Mouse (Mus musculus) kidney, embryonic 16.5 days (tissue): ENCODE measurements around the gene Olfr203. TPM values are rescaled to one million over a fixed set of nuclear protein-coding genes. Genes with fewer than 3 reads are reported as not detected.
"Not testable (repeated sequence)": the region's sequence is repeated elsewhere in the genome, so short reads cannot be mapped to it uniquely, and the experiment has no call there.

Source experiments
- ATAC-seq: fragments of 200-750 bp; cut with Nextera tagmentation; 2 replicates; pipeline ENCODE4 v1.8.0; 2017; ENCODE audit warnings: moderate TSS enrichment; ENCODE audit not compliant: low FRiP score, low TSS enrichment
- H3K27ac ChIP-seq: fragments of 300-500 bp; sonication (generic); 2 replicates; pipeline ENCODE4 v1.5.1; 2014; ENCODE audit warnings: low read length
- H3K27me3 ChIP-seq: fragments of 300-500 bp; sonication (generic); 2 replicates; pipeline ENCODE4 v1.6.1; 2014; ENCODE audit warnings: low read length, control low read depth, mixed read lengths; ENCODE audit not compliant: insufficient read depth
- H3K36me3 ChIP-seq: fragments of 300-500 bp; sonication (generic); 2 replicates; pipeline ENCODE4 v1.6.1; 2014; ENCODE audit warnings: low read length, control low read depth, mixed read lengths; ENCODE audit not compliant: insufficient read depth
- H3K4me1 ChIP-seq: fragments of 300-500 bp; sonication (generic); 2 replicates; pipeline ENCODE4 v1.6.1; 2014; ENCODE audit warnings: low read length, control low read depth, mixed read lengths; ENCODE audit not compliant: insufficient read depth
- H3K4me2 ChIP-seq: fragments of 300-500 bp; sonication (generic); replicated peaks from 2 replicates; pipeline ENCODE4 v1.6.1; 2014; ENCODE audit warnings: low read depth, low read length
- H3K4me3 ChIP-seq: fragments of 300-500 bp; sonication (generic); 2 replicates; pipeline ENCODE4 v1.5.1; 2014; ENCODE audit warnings: mild to moderate bottlenecking, low read length
- H3K9ac ChIP-seq: fragments of 300-500 bp; sonication (generic); replicated peaks from 2 replicates; pipeline ENCODE4 v1.6.1; 2014; ENCODE audit warnings: low read length
- H3K9me3 ChIP-seq: fragments of 300-500 bp; sonication (generic); 2 replicates; pipeline ENCODE4 v1.6.1; 2016; ENCODE audit warnings: low read length, control low read depth
- WGBS: fragments of 180-500 bp; shearing (Covaris S2); extraction: QIAGEN DNeasy Blood & Tissue Kit; methylation state at CpG from one replicate; pipeline ENCODE4 v1.1.7; 2014; 5-methylcytosine and 5-hydroxymethylcytosine counted together
- polyA plus RNA-seq: library from polyadenylated mRNA; unstranded; fragments of >200 nt; fragmentation: Nextera tagmentation; extraction: Ambion mirVana; gene quantifications from 2 replicates; pipeline ENCODE4 v1.2.1, GENCODE M21; 2015

Gene Olfr203
- polyA plus RNA-seq = not detected in 2 replicates

GRCm38 (mm10) chr16:59298581-59298980 is at the start of gene Olfr203:
TSS of gene Olfr203 (plus strand) at chr16:59298881.
- Histone ChIP-seq H3K27me3 (no peaks in the 10 kb centered on the region), H3K36me3 (no peaks in the 10 kb centered on the region), H3K27ac (no peak within 1 kb of the TSS), H3K4me2 (no peak within 1 kb of the TSS), H3K4me3 (no peak within 1 kb of the TSS), H3K9ac (no peak within 1 kb of the TSS), H3K4me1 (no peaks in the 10 kb centered on the region), H3K9me3 (no peaks in the 10 kb centered on the region)
- no peak for ATAC-seq
- 89% methylated on average over 2 of the region's 2 CpGs for WGBS

GRCm38 (mm10) chr16:59249684-59250083 is 49.0 kb upstream of the Olfr203 start:
- no peak for ATAC-seq
- Histone ChIP-seq H3K4me2 (no peak overlapping the region), H3K27ac (no peak overlapping the region), H3K27me3 (no peaks in the 10 kb centered on the region), H3K4me3 (no peak overlapping the region), H3K36me3 (no peaks in the 10 kb centered on the region), H3K4me1 (no peaks in the 10 kb centered on the region), H3K9me3 (0 out of 2 replicates have a peak, but pooled peaks cover 3% of the 10 kb centered on the region), H3K9ac (no peak overlapping the region)
- 88% methylated on average over 17 of the region's 17 CpGs for WGBS

DNA sequence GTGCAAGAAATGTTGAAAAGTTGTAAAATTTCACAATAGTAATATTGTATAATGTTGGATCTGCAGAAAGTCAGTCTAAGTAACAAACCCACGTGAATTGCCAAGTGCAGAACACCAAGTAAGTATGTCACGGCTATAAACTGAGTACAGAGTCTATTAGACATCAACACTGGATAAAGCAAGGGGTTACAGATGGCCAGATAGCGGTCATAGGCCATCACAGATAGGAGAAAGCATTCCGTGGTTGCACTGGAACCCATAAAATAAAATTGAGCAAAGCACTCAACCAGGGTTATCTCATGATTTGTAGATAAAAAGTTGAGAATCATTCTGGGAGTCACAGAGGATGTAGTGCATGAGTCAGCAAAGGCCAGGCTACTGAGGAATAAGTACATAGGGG is 29.6 kb upstream of the Olfr203 start:
- H3K4me1 ChIP-seq, H3K36me3 ChIP-seq, ATAC-seq, H3K9ac ChIP-seq, H3K4me2 ChIP-seq, H3K27ac ChIP-seq, H3K27me3 ChIP-seq, H3K4me3 ChIP-seq, H3K9me3 ChIP-seq: not testable (repeated sequence)
- 73% methylated on average over 4 of the region's 4 CpGs for WGBS

DNA sequence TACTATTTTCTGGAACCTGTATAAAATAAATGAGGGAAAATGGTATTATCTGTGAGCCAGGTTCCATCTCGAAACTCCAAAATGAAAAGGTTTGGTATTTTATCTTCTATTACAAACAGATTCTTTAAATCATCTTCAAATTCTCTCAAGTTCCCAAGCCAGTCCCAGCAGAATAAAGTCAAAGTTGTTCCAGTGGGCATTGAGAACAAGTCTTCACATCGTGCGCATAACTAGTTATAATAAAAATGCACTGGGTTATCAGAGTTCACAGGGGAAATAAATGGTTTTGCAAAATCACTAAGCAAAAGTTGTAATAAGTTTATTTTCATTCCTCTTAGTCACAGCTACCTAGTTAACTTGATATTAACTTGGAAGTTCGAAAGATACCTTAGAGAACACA is 26.1 kb upstream of the Olfr203 start, which contains the start of gene Olfr201:
Gene Olfr201 (minus strand): TSS at position 101 of the 400 bp plus-strand sequence.
- H3K4me2 ChIP-seq, H3K4me1 ChIP-seq, H3K36me3 ChIP-seq, H3K4me3 ChIP-seq, H3K27ac ChIP-seq, H3K9ac ChIP-seq, ATAC-seq, H3K9me3 ChIP-seq, H3K27me3 ChIP-seq: not testable (repeated sequence)
- WGBS = 89% methylated on average over 4 of the region's 4 CpGs

GRCm38 (mm10) chr16:59280542-59280941 is 18.1 kb upstream of the Olfr203 start:
- H3K9me3 ChIP-seq = no peaks in the 10 kb centered on the region
- 56% methylated on average over 3 of the region's 3 CpGs for WGBS
- no peak overlapping the region for H3K9ac ChIP-seq
- no peak overlapping the region for H3K27ac ChIP-seq
- no peak overlapping the region for H3K4me3 ChIP-seq
- no peak overlapping the region for H3K4me2 ChIP-seq
- ATAC-seq = no peak
- no peaks in the 10 kb centered on the region for H3K27me3 ChIP-seq
- no peaks in the 10 kb centered on the region for H3K4me1 ChIP-seq
- H3K36me3 ChIP-seq = no peaks in the 10 kb centered on the region

GRCm38 (mm10) chr16:59283476-59283875 is 15.2 kb upstream of the Olfr203 start:
- ATAC-seq = no peak
- H3K4me3 ChIP-seq = no peak overlapping the region
- no peak overlapping the region for H3K27ac ChIP-seq
- H3K4me1 ChIP-seq = no peaks in the 10 kb centered on the region
- H3K36me3 ChIP-seq = no peaks in the 10 kb centered on the region
- 68% methylated on average over 1 of the region's 1 CpGs for WGBS
- no peaks in the 10 kb centered on the region for H3K27me3 ChIP-seq
- H3K9me3 ChIP-seq = no peaks in the 10 kb centered on the region
- no peak overlapping the region for H3K4me2 ChIP-seq
- H3K9ac ChIP-seq = no peak overlapping the region

- 83% methylated on average over 1 of the region's 1 CpGs for WGBS
- ATAC-seq = no peak
- no peaks in the 10 kb centered on the region for H3K4me1 ChIP-seq
- no peak within 1 kb of the TSS for H3K9ac ChIP-seq
- no peaks in the 10 kb centered on the region for H3K27me3 ChIP-seq
- no peak within 1 kb of the TSS for H3K4me3 ChIP-seq
- no peak within 1 kb of the TSS for H3K27ac ChIP-seq
- no peaks in the 10 kb centered on the region for H3K9me3 ChIP-seq
- no peaks in the 10 kb centered on the region for H3K36me3 ChIP-seq
- no peak within 1 kb of the TSS for H3K4me2 ChIP-seq
Measured at GRCm38 (mm10) chr16:59286693-59287092, 12.0 kb upstream of the Olfr203 start, which contains the start of gene Olfr202. TSS of gene Olfr202 (minus strand) at chr16:59286793.

DNA sequence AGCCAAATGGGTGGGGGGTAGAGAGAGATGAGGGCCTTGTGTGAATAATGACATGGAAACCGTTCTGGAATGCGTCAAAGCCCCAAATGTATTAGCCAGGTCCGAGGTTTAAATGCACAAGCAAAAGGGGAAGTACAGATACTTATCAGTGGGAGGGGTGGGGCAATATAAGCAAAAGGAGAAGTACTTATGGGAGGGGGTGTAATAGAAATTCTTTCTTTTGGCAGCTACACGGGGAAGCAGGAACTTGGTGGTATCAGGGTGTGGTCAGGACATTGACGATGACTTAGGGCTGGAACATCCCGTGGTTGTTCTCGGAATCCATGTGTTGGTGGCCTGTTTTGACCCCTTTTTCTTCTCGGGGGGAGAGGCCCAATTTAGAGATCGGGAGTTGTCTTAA is 11.1 kb upstream of the Olfr203 start:
- H3K4me3 ChIP-seq, H3K27ac ChIP-seq, H3K4me2 ChIP-seq, ATAC-seq, H3K36me3 ChIP-seq, H3K27me3 ChIP-seq, H3K9ac ChIP-seq, H3K4me1 ChIP-seq, H3K9me3 ChIP-seq: not testable (repeated sequence)
- 79% methylated on average over 9 of the region's 9 CpGs for WGBS

GRCm38 (mm10) chr16:59318148-59318547 is 19.5 kb downstream of the Olfr203 start, which contains the start of gene Olfr204:
TSS of gene Olfr204 (minus strand) at chr16:59318248.
- Histone ChIP-seq H3K4me2 (no peak within 1 kb of the TSS), H3K36me3 (no peaks in the 10 kb centered on the region), H3K27ac (no peak within 1 kb of the TSS), H3K27me3 (no peaks in the 10 kb centered on the region), H3K4me3 (no peak within 1 kb of the TSS), H3K9me3 (no peaks in the 10 kb centered on the region), H3K9ac (no peak within 1 kb of the TSS), H3K4me1 (no peaks in the 10 kb centered on the region)
- ATAC-seq = no peak

DNA sequence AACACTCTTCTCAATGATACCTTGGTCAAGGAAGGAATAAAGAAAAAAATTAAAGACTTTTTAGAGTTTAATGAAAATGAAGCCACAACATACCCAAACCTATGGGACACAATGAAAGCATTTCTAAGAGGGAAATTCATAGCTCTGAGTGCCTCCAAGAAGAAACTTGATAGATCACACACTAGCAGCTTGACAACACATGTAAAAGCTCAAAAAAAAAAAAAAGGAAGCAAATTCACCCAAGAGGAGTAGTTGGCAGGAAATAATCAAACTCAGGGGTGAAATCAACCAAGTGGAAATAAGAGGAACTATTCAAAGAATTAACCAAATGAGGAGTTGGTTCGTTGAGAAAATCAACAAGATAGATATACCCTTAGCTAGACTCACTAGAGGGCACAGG is 24.6 kb downstream of the Olfr203 start:
- not testable (repeated sequence) for H3K4me2 ChIP-seq, H3K4me3 ChIP-seq, H3K9me3 ChIP-seq, ATAC-seq, H3K27me3 ChIP-seq, H3K36me3 ChIP-seq, H3K27ac ChIP-seq, H3K9ac ChIP-seq, H3K4me1 ChIP-seq
- 57% methylated on average over 1 of the region's 1 CpGs for WGBS
